Mouse (Mus musculus): ENCODE measurements around the gene Relb.
A peak's percentile ranks its signal among the peaks of the same experiment; 100 is the strongest.

The Relb gene

DNA sequence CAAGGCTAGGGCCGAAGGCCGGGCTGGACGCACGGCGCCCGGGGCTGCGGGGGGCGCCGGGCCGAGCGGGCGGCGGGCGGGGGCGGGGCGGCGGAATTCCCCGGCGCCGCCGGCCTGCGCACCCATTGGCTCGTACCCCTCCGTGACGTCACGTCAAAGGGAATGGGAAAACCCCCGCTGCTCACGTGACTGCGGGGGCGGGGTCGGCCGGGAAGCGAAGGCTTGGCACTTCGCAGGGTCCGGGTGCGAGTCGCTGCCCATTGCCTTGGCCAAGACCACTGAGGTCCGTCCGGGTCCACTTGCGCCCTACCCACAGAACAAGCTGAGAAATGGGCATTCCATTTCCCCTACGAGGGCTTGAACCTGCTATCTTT lies at the start of gene Relb:
Gene Relb (minus strand): TSS at position 78 of the 374 bp plus-strand sequence.
- DNase-seq, result peak; percentile 95 to 96

DNA sequence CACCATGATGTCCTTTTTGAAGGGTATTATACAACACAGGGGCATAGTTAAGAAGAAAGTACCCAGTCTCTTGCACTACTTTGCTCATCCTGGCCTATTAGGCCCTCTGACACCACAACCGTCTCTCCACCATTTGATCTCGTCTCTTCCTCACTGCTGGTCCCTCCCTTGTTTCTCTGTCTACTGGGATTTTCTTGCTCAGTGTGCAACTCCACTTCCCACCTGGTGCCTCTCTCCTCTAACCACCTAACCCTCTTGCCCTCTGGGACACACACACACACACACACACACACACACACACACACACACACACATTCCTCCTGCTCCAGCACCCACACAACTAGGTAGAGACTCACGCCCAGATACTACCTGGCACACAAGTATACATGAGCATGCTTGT lies 49.7 kb upstream of the Relb start:
- DNase-seq, result no peak

DNA sequence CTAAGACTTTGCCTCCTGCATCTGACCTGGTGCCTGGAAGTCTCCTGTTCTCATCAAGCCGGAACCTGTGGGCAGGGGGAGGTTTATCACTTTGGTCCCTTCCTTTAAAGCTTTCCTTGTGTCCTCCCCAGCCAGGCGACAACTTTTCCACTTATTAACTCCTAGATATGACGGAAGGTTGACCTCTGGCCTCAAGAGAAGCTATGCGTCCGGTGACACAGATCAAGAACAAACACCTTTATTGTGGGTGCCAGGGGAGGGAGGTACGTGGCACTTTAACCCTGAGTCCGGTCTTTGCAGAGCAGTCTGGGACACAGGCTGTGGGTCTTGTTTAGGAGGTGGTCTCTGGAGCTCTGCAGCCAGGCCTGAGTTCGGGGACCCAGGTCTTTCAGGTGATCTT lies 48.6 kb upstream of the Relb start, which contains the start of gene Apoc2:
Gene Apoc2 (minus strand): TSS at position 70 of the 400 bp plus-strand sequence.
- DNase-seq, result peak in 1 of 2 experiments; percentile 58

DNA sequence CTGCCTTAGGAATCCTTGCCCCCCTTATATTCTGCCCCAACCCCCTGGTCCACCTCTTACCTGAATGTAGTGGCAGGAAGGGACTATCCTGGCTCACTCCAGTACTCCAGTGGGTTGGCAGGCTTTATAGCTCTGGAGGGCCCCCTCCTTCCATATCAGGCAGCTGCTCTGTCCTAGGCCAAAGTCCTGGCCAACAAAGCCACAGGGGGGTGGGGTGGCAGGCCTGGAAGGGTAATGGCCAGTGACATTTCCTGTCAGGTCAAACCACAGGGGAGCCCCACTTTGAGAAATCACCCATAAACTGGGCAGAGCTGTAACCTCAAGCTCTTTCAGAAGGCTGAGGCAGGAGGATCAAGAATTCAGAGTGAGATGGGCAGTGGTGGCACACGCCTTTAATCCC lies 47.4 kb upstream of the Relb start:
- DNase-seq, result no peak

DNA sequence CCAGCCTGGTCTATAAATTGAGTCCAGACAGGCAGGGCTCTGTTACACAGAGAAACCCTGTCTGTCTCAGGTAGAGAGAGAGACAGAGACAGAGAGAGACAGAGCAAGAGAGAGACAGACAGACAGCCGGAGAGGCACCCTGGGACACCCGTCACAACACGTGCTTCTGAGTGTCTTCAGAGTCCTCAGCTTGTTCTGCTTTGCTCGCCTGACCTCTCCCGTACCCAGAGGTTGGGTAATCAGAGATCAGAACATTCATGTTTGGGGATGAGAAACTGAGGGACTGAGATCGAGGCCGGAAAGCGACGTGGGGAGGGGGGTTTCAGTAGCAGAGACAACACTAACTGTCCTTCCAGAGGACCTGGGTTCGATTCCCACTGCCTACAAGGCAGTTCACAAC lies 46.6 kb upstream of the Relb start:
- no peak for DNase-seq

DNA sequence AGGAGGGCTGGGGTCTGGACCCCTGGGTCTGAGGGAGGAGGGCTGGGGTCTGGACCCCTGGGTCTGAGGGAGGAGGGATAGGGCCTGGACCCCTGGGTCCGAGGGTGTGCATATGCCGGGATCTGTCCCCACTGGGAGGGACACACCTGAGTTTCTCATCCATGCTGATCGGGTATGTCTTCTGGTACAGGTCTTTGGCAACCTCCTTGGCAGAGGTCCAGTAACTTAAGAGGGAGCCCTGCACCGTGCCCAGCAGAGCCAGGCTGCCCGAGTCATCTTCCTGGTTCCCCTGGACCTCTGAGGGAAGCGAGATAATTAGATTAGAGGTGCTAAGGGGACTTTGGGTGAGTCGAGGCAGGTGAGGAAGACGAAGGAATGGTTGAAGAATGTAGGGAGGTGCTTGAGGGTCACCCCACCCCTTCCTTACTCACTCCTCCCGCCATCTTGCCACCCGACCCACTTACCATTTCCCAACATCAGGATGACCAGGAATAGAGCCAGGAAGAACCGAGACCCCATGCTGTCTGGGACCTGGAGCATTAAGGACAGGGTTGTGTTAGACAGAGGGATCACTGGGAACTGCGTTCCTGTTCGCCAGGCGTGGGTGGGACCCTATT lies 44.0 kb upstream of the Relb start:
- DNase-seq, result peak in 1 of 2 experiments; percentile 25

DNA sequence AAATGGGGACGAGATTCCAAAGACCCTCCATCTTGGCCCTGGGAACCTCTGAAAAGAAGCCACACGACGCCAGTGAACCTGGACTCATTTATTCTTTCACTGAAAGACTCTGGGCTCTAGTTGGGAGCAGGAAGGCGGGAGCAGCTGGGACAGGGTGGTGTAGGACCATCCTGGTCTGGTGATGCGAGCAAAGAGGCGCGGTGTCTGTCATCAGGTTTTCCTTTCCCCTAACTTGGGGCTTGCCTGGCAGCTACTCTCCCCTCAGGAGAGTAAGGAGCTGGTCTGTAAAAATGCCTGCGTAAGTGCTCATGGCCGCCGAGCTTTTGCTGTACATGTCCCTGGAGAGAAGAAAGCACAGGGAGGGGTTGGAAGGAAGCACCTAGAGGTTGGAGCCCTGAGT lies 42.3 kb upstream of the Relb start:
- no peak for DNase-seq

DNA sequence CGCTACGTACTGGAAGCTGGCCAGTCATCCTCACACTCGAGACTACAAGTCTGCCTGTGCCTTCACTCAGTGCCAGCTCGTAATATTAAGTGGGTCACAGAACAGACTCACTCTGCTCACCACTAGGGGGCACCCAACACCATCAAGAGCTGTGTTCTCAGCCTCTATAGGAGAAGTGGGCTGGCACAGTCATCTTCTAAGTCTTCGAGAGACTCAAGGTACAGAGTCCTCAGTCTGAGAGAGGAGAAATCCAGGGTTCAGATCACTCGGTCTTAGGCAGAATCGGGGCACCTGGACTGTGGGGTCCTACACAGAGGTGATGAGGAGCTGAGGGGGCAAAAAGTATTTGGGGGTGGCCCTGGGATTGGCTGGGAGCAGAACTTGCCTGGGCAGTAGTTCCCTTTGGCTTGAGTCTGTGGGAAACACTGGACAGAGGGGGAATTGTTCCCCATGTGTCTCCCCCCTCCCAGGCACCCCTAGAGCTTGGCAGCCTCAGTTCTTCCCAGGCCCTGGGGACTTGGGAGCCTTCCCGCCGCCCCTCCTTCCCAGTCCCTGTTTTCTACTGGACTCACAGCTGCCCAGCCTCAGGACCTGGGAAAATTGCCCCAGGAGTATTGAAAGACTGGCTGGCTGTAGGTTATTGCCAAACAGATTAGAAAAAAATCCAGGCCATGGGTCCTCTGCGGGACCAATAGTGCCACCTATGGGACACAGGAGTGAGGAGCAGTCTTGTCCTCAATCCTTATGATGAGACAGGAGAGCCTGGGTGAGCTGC lies 39.9 kb upstream of the Relb start:
- peak; percentile 95 to 98 for DNase-seq

DNA sequence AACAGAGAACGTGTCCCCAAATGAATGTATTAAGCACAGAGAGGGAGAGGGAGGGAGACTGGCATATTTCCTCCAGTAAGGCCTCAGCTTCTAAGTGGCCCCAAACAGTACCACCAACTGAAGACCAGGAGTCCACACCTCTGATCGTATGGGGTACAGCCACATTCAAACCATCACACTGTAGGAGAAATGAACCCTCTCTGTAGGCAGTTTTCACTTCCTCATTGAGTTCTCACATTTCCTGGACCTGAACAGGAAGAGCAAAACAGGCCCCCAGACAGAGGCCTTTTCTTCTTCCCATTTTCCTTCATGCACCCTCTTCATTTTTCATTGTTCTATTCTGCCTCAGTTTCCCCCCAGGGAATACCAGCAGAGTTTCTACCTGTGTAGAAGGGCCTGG lies 38.2 kb upstream of the Relb start:
- no peak for DNase-seq

DNA sequence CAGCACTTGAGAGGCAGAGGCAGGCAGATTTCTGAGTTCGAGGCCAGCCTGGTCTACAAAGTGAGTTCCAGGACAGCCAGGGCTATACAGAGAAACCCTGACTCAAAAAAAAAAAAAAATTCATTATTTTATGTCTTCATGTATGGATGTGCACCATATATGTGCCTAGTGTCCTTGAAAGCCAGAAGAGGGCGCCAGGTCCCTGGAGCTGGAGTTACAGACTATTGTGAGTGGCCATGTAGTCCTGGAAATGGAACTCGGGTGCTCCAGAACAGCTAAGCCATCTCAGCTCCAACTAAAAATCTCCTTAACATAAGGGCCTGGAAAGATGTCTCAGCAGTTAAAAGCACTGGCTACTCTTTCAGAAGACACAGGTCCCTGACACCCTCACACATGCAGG lies 37.5 kb upstream of the Relb start:
- DNase-seq, result peak in 1 of 2 experiments; percentile 51

DNA sequence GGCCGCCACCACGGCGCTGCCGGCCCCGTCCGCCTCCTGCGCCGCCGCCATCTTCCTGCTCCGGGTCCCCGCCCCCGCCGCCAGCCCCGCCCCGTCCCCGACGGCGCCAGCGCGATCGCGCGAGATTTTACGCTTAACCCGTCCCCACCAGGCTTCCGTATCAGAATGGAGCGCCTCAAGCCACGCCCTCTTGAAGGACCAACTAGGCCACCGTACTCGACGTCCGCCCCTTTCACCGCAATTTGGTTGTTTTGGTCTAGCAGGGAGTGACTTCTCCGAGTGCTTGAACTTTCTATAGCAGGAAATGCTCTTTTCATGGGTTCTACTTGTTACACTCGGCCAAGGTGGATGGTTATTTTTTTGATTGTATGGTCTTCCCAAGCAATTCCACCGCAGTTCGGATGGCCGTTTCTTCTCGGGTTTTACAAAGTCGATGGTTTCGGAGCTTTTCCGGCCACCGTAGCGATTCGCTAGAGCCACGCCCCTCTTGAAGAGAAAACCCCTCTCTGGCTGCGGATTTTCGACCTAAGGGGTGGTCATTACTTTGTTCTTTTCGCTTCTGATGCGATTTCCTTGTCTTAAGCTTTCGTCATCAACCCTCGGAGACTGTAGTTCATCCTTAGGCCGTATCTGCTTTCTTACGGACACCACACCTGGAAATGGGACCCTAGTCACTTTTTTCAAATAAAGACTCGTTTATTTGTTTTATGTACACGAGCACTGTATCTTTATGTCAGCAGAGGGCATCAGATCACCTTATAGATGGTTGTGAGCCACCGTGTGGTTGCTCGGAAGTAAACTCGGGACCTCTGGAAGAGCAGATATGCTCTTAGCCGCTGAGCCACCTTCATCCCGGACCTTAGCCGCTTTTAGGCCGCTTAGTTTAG lies 36.0 kb upstream of the Relb start, which contains the start of gene Clptm1:
Gene Clptm1 (minus strand): TSS at position 79 of the 887 bp plus-strand sequence.
- peak; percentile 97 to 98 for DNase-seq

DNA sequence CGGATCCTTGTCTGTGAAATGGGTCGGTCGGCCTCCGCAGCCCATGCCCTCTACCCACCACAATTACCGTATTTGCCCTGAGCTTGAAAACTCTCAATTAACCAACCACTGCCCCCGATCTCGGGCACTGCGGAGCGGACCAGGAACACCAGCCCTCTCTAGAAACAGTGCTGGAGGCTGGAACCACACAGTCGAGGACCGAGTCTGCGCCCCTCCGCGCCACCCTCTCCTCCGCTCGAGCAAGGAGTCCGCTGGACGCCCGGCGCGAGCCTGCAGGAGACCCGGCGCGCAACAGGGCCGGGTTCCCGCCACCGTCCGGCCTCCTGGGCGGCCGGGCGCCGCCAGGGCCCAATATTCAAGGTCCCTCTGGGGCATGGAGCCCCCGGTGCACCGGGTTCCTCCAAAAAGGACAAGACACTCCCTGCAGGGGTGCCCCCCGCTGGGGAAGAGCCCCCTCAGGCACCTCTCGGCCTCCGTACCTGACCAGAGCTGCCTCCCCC lies 35.3 kb upstream of the Relb start:
- no peak for DNase-seq

DNA sequence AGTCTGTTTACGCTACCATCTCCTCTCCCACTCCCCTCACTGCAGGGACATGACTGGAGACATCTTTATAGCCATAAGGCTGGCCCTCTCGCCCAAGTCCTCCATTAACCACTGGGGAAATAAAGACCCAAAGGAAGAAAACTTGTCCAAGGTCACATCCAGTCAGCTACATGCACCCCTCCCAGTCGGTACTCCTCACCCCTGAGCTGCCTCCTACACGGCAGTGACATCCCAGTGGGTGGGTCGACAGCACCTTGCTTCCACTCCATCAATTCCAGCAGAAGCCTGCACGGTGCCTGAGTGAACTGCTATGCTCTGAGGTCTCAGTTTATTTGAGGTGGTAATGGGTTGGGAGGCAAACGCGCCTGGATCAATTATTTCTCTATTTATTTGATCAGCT lies 34.7 kb upstream of the Relb start:
- no peak for DNase-seq

DNA sequence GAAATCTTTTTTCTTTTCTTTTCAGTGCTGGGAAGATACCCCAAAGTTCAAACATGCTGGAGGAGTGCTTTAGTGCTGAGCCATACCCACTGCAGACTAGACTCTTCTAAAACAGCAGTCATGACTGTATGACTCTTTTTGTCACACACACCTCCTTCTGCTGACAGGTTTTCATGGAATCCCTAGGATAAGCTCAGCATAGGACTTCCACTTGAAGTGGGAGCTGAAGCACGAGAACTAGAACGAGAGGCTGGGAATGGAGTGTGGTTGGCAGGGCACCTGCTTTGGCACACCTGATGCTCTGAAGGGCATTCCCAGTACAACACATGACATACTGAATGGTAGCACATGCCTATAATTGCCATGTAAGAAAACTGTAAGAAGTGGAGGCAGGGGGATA lies 23.4 kb upstream of the Relb start:
- no peak for DNase-seq

DNA sequence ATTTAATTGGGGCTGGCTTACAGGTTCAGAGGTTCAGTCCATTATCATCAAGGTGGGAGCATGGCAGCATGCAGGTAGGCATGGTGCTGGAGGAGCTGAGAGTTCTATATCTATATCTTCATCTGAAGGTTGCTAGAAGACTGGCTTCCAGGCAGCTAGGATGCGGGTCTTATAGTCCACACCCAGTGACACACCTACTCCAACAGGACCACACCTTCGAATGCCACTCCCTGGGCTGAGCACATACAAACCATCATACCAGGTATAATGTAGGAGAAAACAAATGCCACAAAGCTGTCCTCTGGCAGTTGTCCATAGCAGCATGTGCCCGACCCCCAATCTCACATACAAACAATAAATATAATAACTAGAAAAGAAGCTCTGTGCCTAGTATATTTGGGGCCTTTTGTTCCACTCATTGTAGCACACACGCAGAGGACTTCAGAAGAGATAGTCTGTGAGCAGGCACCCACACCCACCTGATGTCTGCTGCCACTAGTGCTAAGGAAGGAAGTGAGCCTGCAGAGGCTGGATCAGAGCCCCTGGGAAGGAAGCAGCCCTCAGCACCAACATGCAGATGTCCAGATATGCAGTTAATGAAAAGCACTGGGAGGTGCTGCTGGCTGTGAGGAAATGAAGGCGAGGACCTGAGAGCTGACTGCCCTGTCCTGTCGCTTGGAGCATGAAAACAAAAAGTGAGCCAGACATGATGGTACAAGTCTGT lies 22.0 kb upstream of the Relb start:
- peak; percentile 35 to 70 for DNase-seq

DNA sequence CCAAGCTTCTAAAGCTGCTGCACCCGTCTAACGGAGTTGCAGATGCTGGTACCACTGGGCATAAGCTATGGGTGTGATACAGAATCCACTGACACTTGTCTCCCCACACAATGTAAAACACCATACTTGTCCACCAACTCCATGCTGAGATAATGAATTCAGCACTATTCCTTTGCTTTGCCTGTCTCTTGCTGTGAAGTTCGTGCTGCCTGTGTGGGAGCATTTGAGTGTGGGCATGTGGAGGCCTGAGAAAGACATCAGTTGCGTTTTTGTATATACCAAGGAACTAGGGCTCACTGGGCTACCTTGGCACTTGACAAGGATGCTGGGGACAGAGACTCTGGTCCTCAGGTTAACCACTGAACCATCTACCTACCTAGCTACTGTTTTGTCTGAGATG lies 12.0 kb upstream of the Relb start:
- DNase-seq, result no peak

DNA sequence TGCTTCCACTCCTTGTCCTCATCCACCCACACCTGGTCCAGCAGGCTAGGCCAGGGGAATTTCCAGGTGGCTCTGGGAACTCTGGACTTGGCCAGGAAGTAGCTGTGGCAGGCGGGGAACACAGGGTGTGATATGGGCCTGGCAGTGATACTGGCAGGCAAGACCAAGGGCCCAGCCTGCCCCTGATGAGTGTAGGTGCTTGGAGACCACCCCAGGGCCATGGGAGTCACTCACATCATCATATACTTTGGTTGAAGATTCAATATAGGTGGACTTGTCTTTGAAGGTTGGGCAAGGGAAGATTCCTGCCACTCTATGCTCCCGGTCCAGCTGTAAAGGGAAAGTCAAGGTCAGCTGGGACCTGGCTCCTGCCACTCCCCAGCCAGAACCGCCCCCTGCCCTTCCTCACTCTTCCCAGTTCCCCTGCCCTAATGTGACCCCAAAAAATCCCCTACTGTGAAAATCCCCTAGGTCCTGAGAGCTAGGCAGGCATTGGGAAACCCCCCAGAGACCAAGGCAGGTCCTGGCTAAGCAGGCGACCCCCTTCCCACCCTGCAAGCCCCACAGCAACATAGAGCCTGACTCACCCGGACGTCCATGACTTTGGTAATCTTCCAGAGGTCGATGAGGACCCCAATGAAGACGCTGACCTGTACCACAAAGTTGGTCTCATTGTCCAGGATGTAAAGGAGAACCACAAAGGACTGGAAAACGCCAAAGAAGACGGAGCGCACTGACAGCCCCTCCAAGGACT lies 6.0 kb upstream of the Relb start:
- no peak for DNase-seq

DNA sequence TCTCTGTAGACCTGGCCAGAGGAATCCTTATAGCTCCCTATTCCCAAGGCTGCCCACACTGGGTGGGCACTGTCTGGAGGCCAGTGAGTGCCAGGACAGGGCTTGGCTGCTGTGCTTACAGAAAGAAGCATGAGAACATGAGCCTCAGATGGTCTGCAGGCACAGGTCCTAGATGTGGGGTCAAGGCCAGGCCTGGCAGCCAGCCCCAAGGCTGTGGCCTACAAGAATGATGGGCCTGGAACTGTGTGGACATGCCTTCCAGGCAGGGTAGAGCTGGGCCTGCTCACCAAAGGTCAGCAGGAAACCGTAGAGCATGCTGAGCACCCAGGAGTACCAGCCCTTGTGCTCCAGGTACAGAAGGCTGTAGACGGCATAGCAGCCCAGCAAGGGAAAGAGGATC lies 5.4 kb upstream of the Relb start:
- DNase-seq, result no peak

DNA sequence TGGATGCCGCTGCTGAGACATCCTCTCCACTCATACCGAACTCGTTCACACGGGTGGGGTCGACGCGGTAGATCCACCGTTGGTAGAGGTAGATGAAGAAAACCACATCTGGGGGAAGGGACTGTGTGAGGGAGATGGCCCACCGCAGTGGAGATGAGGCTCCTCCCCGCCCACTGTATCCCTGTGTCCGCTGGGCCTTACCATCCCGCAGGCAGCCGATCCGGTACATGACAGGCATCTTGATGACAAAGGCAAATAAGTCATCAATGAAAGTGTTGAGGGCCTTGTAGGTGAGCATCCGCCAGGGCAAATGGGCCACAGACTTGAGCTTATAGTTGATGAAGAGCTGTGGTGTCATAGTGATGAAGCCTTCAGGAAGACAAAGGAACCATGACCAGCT lies 4.6 kb upstream of the Relb start:
- DNase-seq, result no peak

DNA sequence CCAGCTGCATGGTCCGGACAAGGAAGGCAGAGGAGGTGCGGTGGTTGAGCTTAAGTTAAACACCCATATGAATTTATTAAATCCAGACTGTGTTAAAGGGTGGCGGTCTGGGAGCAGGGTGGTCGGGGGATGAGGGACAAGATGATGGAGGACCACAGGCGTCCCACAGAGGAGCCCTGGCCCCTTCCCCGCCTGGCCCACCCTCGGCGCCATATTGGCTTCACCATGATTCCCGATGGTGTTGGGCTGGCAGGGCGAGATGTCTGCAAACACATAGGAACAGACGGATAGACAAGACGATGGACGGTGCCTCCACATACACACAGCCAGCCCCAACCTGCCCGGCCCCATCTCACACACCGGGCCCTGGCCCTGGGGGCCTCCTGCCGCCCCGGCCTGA lies 4.0 kb upstream of the Relb start:
- DNase-seq, result no peak

DNA sequence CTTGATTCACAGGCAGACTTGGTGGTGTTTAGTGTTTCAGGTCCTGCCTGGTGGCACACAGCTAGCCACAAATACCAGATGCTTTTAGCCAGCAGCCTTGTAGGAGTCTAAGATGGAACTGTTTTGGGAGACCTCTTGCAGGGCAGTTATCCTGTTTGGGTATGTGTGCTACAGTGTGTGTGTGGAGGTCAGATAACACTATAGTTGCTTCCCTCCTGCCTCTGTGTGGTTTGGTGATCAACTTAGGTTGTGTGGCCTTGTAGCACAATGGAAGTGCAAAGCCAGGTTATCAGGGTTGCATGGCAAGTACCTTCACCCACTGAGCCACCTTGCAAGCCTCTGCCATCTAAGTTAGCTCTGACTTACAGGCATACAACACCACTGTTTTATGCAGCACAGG lies 3.5 kb upstream of the Relb start:
- DNase-seq, result no peak

DNA sequence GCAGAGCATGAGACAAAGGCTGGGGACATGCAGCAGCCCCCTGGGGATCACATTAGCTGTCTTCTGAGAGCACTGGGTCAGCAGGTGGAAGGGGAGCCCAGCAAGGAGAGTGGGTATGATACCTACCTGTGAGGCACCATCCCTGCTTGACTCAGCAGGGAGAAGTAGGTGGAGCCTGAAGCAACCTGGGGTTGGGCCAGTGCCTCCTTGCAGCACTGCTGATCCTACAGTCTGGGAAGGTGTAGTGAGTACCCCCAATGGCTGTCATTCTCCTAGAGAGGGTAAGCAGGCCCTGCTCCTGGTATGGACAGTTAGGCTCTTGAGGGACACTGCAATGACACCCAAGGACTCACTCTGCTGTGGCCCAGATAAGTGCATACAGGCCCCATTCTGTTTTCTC lies 3.0 kb upstream of the Relb start:
- no peak for DNase-seq
